Mouse (Mus musculus): Measurements from ENCODE around the gene Xpa. TPM values are rescaled to one million over a fixed set of nuclear protein-coding genes. Genes with fewer than 3 reads are reported as not detected.

Xpa gene
- polyA plus RNA-seq, 1 experiment from 2014 or later: 37.2 TPM

- Histone ChIP-seq H3K4me3 (no peak overlapping the region), H3K36me3 (replicated peaks) (0 out of 2 replicates have a peak, but pooled peaks cover 5% of the 10 kb centered on the region), H3K9me3 (no peaks in the 10 kb centered on the region), H3K4me2 (no peak overlapping the region), H3K9ac (no peak overlapping the region), H3K27me3 (replicated peaks) (no peaks in the 10 kb centered on the region), H3K27ac (no peak overlapping the region), H3K4me1 (no peaks in the 10 kb centered on the region)
- 94% methylated on average over 8 of the region's 8 CpGs for WGBS
- no peak for ATAC-seq (replicated peaks)
These were observed 86.0 kb downstream of the Xpa start for GRCm38 (mm10) chr4:46110084-46110483.

Other genes with a start within 250 kb of the Xpa start
- gene Tdrd7, start 231.0 kb downstream of the Xpa start, polyA plus RNA-seq (2015; fragmentation: Nextera tagmentation; extraction: Ambion mirVana): 24.4 and 24.5 TPM in 2 replicates
- 0.65 and 0.83 TPM in 2 replicates for gene Tmod1, start 157.4 kb downstream of the Xpa start, polyA plus RNA-seq (2015; fragmentation: Nextera tagmentation; extraction: Ambion mirVana)
- 76.0 TPM in 2 replicates for gene Ncbp1, start 57.7 kb downstream of the Xpa start, polyA plus RNA-seq (2015; fragmentation: Nextera tagmentation; extraction: Ambion mirVana)
- 29.9 and 33.9 TPM in 2 replicates for gene Tstd2, start 57.6 kb downstream of the Xpa start, polyA plus RNA-seq (2015; fragmentation: Nextera tagmentation; extraction: Ambion mirVana)
- not detected in 2 replicates for gene Foxe1, start 147.3 kb upstream of the Xpa start, polyA plus RNA-seq (2015; fragmentation: Nextera tagmentation; extraction: Ambion mirVana)
- gene Trmo, start 193.1 kb upstream of the Xpa start, polyA plus RNA-seq (2015; fragmentation: Nextera tagmentation; extraction: Ambion mirVana): 9.2 and 9.4 TPM in 2 replicates
- 0.14 and 0.59 TPM in 2 replicates for gene Hemgn, start 217.2 kb upstream of the Xpa start, polyA plus RNA-seq (2015; fragmentation: Nextera tagmentation; extraction: Ambion mirVana)